Mouse (Mus musculus): ENCODE measurements around the gene Pbx2. TPM values are rescaled to one million over a fixed set of nuclear protein-coding genes. Genes with fewer than 3 reads are reported as not detected.

Gene Pbx2
- polyA plus RNA-seq, 1 experiment from 2014 or later: 10.2 TPM

DNA sequence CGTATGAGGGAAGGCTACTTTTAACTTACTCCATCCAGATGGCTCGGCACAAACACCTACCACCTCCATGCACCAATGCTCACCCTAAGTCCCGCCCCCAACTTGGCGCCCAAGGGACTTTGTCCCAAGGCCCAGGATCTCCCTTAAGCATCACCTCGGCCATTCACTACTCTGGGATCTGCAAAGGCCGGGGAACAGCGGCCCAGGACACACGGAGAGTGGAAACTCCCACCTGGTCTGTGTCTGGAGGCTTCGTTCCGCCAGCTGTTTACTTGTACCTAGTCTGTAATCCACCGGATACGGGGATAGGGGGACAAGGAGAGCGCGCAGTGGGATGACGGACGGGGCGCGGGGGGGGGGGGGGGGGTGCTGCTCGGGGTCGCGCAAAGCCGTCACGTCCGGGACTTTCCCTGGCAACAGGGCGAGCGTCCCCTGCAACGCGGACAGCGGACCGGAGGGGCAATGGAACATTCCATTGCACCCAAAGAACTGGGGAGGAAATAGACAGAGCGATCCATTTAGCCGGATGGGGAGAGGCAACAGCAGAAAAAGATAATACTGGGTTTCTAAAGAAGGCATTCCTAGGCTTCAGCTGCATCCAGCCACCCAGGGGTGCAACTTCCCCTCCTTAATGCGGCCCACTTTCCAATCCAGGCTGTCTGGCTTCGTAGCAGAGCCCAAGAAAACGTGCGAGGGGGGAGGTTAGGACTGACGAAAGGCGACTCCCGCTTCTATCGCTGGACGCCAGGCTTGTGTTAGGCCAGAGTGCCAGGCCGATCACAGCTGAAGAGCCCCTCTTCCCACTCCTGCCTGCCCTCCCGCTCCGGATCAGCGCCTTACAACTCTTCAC, 36.3 kb downstream of the Pbx2 start:
- Histone ChIP-seq H3K9me3 (no peaks in the 10 kb centered on the region), H3K4me1 (replicated peaks) (peaks cover 59% of the 10 kb centered on the region), H3K4me2 (peak overlapping the region; percentile 75), H3K27me3 (peaks cover 28% of the 10 kb centered on the region), H3K4me3 (peak overlapping the region; percentile 74), H3K36me3 (peaks cover 20% of the 10 kb centered on the region), H3K27ac (replicated peaks) (peak overlapping the region; percentile 94), H3K9ac (peak overlapping the region; percentile 80)
- 1% methylated on average over 43 of the region's 45 CpGs for WGBS
- peak; percentile 76 for ATAC-seq (ENCODE audit: low read depth)

DNA sequence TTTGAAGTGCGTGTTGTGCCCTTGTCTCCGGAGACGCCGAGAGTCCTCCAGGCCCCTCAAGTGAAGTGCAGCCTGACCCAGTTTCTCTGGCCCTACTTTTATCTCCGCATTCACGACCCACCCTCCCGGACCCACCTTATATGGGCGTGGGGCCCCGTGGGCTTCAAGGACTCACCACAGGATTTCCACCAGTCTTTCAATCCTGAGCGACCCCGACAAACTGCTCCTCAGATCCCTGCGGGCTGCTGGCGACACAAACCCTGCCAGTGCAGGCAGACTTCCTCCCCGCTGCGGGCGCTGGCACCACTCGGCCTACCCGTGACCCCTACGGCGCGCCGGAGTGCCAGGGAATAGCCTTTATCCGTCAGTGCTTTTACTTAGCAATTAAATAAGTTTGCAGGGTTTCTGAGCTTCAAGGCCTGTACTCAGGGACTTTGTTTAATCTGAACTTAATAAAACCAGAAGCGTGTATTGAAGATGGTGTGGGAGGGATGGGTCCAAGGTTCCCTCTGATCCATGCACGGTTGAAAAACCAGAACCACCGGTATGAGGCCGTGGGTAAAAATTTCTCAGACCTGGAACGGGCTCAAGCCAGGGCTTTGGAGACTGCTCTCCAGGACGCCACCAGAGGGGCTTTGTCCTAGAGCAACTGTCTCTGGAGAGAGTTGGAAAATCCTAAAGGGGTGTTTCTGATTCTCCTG, 37.0 kb downstream of the Pbx2 start, which contains the start of gene Ppt2:
Gene Ppt2 (minus strand): TSS at position 568 of the 701 bp plus-strand sequence.
- Histone ChIP-seq H3K4me2 (peak within 1 kb of the TSS; percentile 75), H3K4me1 (replicated peaks) (peaks cover 61% of the 10 kb centered on the region)
- peak; percentile 6; the same call in 1 of the 2 replicates for ATAC-seq (ENCODE audit: low read depth)

DNA sequence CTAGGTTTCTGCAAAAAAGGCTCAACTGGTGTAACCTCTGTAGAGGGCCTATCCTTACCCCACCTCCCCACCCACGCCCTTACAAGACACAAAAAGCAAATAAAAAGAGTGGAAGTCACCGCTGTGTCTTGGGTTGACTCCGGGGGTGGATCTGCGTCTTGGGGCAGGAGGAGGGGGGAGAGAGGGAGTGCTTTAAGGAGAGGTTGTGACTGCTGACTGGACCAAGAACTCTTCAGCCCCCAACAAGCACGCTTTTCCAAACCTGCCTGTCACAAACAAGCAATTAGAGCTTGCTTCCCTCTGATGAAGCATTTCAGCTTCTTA, 37.5 kb downstream of the Pbx2 start:
- H3K27ac ChIP-seq (replicated peaks): peak overlapping the region; percentile 94
- peaks cover 8% of the 10 kb centered on the region; the same call in 1 of the 2 replicates for H3K36me3 ChIP-seq
- H3K4me1 ChIP-seq (replicated peaks): peaks cover 61% of the 10 kb centered on the region
- H3K27me3 ChIP-seq: peaks cover 41% of the 10 kb centered on the region
- 18% methylated on average over 5 of the region's 5 CpGs for WGBS
- no peak for ATAC-seq (ENCODE audit: low read depth)
- H3K9me3 ChIP-seq: no peaks in the 10 kb centered on the region
- H3K4me2 ChIP-seq: peak overlapping the region; percentile 75
- H3K4me3 ChIP-seq: peak overlapping the region; percentile 74
- H3K9ac ChIP-seq: peak overlapping the region; percentile 80

More for the DNA sequence above, 37.0 kb downstream of the Pbx2 start, which contains the start of gene Ppt2:
- Histone ChIP-seq H3K27me3 (peaks cover 36% of the 10 kb centered on the region), H3K4me3 (peak within 1 kb of the TSS; percentile 74), H3K27ac (replicated peaks) (peak within 1 kb of the TSS; percentile 94), H3K36me3 (peaks cover 13% of the 10 kb centered on the region), H3K9me3 (no peaks in the 10 kb centered on the region), H3K9ac (peak within 1 kb of the TSS; percentile 80)
- 7% methylated on average over 29 of the region's 29 CpGs for WGBS

DNA sequence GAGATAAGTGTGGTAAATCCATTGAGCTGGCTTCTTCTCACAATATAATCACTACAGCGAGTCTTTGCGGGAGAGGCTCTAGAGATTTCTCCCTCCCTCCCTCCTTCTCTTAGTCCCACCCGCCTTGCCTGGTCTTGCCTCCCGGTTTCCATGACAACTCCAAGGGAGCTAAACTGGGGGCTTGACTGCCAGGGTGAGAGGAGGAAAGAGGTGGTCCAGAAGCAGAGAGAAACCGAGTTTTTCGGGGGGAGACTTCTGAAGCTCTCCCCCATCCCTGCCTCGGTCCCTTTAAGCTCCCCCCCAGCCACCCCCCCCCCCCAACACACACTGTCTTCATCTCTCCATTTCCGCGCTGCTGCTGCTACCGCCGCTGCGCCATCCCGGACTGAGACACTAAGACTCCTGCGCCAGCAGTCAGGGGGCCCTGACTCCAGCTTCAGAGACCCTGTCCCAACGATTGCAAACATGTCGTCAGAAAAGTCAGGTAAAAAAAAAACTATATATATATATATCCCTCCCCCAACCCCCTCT, 38.2 kb downstream of the Pbx2 start, which contains the start of gene Prrt1:
Gene Prrt1 (plus strand): TSS at position 313 of the 531 bp plus-strand sequence.
- Histone ChIP-seq H3K4me3 (peak within 1 kb of the TSS; percentile 74), H3K4me1 (replicated peaks) (peaks cover 61% of the 10 kb centered on the region), H3K27ac (replicated peaks) (peak within 1 kb of the TSS; percentile 94), H3K36me3 (peaks cover 5% of the 10 kb centered on the region; the same call in 1 of the 2 replicates), H3K27me3 (peaks cover 47% of the 10 kb centered on the region), H3K9ac (peak within 1 kb of the TSS; percentile 80), H3K4me2 (peak within 1 kb of the TSS; percentile 75), H3K9me3 (no peaks in the 10 kb centered on the region)
- WGBS: 2% methylated on average over 16 of the region's 16 CpGs
- ATAC-seq (ENCODE audit: low read depth): peak; percentile 19; the same call in 1 of the 2 replicates

- Histone ChIP-seq H3K27me3 (peaks cover 47% of the 10 kb centered on the region), H3K9me3 (no peaks in the 10 kb centered on the region), H3K4me1 (replicated peaks) (peaks cover 61% of the 10 kb centered on the region), H3K27ac (replicated peaks) (0 out of 2 replicates have a peak overlapping the region, but pooled peaks have one; percentile 94), H3K4me2 (peak overlapping the region; percentile 75), H3K9ac (peak overlapping the region; percentile 80), H3K4me3 (peak overlapping the region; percentile 74), H3K36me3 (peaks cover 4% of the 10 kb centered on the region; the same call in 1 of the 2 replicates)
- WGBS: 17% methylated on average over 12 of the region's 12 CpGs
- ATAC-seq (ENCODE audit: low read depth): no peak
These were observed 38.9 kb downstream of the Pbx2 start for GRCm38 (mm10) chr17:34629796-34630603.

DNA sequence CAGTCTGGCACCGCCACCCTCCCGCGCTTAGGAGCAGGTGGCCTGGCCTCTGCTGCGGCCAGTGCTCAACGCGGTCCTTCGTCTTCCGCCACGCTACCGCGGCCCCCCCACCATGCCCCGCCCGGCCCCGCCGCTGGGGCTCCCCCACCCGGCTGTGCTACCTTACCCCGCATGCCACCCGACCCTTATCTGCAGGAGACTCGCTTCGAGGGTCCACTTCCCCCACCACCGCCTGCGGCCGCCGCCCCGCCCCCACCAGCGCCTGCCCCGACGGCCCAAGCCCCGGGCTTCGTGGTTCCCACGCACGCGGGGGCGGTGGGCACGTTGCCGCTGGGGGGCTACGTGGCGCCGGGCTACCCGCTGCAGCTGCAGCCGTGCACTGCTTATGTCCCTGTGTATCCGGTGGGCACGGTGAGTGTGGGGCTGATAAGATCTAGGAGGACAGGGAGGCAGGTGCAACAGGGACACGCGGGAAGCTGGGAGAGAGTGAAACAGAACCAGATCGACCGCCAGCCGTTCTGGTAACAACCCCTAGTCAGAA, 39.8 kb downstream of the Pbx2 start:
- H3K9ac ChIP-seq: peak overlapping the region; percentile 55
- no peak overlapping the region for H3K27ac ChIP-seq (replicated peaks)
- no peak for ATAC-seq (ENCODE audit: low read depth)
- peaks cover 47% of the 10 kb centered on the region for H3K27me3 ChIP-seq
- 3% methylated on average over 42 of the region's 48 CpGs for WGBS
- peaks cover 58% of the 10 kb centered on the region for H3K4me1 ChIP-seq (replicated peaks)
- no peaks in the 10 kb centered on the region for H3K9me3 ChIP-seq
- H3K4me2 ChIP-seq: peak overlapping the region; percentile 75
- H3K4me3 ChIP-seq: peak overlapping the region; percentile 74
- H3K36me3 ChIP-seq: no peaks in the 10 kb centered on the region

GRCm38 (mm10) chr17:34631647-34632046, 40.6 kb downstream of the Pbx2 start:
- WGBS: 3% methylated on average over 12 of the region's 12 CpGs
- peak overlapping the region; percentile 75 for H3K4me2 ChIP-seq
- ATAC-seq (ENCODE audit: low read depth): no peak
- peak overlapping the region; percentile 74 for H3K4me3 ChIP-seq
- peaks cover 50% of the 10 kb centered on the region for H3K4me1 ChIP-seq (replicated peaks)
- peaks cover 47% of the 10 kb centered on the region for H3K27me3 ChIP-seq
- H3K27ac ChIP-seq (replicated peaks): no peak overlapping the region
- H3K9ac ChIP-seq: peak overlapping the region; percentile 67
- H3K9me3 ChIP-seq: no peaks in the 10 kb centered on the region
- H3K36me3 ChIP-seq: no peaks in the 10 kb centered on the region

DNA sequence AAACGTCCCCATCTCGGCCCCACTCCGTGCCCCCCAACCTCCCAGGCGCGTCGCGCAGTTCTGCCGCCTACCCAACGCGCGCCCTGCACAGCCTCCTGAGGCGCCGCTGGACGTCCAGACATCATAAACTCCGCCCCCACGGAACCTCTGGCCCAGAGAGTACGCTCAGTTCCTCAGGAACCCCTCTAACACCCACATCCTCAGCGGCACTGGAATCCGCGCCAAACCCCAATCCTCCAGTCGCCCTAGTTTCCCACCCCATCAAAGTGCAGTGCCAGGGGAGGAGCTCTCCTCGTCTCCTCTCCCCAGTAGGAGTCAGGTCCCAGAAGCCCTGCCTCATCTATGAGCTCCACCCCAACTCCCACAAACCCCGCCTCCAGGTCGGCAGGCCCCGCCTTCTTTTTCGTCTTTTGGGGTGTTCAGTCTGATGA, 41.2 kb downstream of the Pbx2 start:
- H3K9me3 ChIP-seq: no peaks in the 10 kb centered on the region
- peak overlapping the region; percentile 75 for H3K4me2 ChIP-seq
- peaks cover 51% of the 10 kb centered on the region for H3K27me3 ChIP-seq
- WGBS: 1% methylated on average over 26 of the region's 26 CpGs
- H3K4me3 ChIP-seq: peak overlapping the region; percentile 74
- no peak for ATAC-seq (ENCODE audit: low read depth)
- H3K27ac ChIP-seq (replicated peaks): no peak overlapping the region
- H3K36me3 ChIP-seq: no peaks in the 10 kb centered on the region
- peak overlapping the region; percentile 67 for H3K9ac ChIP-seq
- H3K4me1 ChIP-seq (replicated peaks): peaks cover 49% of the 10 kb centered on the region

DNA sequence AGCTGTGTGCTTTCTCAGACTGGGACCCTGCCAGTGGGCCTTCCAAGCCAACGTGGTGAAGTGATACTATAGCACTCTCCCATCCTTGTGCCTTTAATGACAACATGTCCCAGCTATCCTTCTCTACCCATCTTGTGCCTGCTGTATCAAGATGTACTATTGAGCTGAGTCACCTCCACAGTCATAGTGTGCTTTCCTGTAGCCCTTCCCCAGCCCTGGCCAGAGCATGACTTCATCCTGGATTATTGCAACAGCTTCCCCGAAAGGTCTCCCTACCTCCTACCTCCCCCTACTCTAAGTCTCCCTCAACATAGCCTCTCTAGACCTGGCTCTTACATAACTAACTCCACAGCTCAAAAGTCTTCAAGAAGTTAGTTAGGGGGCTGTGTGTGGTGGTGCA, 44.6 kb downstream of the Pbx2 start:
- no peak overlapping the region for H3K4me2 ChIP-seq
- no peak overlapping the region for H3K27ac ChIP-seq (replicated peaks)
- peaks cover 27% of the 10 kb centered on the region for H3K4me1 ChIP-seq (replicated peaks)
- no peak overlapping the region for H3K4me3 ChIP-seq
- ATAC-seq (ENCODE audit: low read depth): no peak
- no peaks in the 10 kb centered on the region for H3K9me3 ChIP-seq
- H3K9ac ChIP-seq: no peak overlapping the region
- peaks cover 39% of the 10 kb centered on the region for H3K27me3 ChIP-seq
- 72% methylated on average over 2 of the region's 2 CpGs for WGBS
- no peaks in the 10 kb centered on the region for H3K36me3 ChIP-seq

DNA sequence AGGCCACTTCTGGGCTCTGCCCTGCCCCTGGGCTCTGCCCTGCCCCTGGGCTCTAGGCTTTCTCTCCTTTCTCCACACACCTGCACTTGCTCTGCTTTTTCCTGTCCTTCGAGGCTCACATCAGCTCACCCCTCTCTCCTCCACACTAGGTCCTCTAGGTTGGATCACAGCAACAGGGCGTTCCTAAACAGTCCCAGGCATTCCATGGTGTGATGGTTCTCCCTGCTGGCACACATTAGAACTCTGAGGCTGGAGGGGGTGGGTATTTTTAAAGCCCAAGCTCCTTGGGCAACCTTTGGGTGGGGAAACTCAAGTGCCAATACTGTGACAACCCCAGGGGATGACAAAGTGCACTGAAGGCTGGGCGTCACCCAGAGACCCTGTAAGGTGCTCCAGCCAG, 46.4 kb downstream of the Pbx2 start:
- Histone ChIP-seq H3K9me3 (no peaks in the 10 kb centered on the region), H3K4me1 (replicated peaks) (peaks cover 17% of the 10 kb centered on the region), H3K27me3 (peaks cover 21% of the 10 kb centered on the region), H3K4me3 (no peak overlapping the region), H3K9ac (no peak overlapping the region), H3K36me3 (no peaks in the 10 kb centered on the region), H3K4me2 (no peak overlapping the region), H3K27ac (replicated peaks) (no peak overlapping the region)
- 67% methylated on average over 3 of the region's 3 CpGs for WGBS
- ATAC-seq (ENCODE audit: low read depth): no peak
